Mouse (Mus musculus) stomach, postnatal 0 days (tissue): ENCODE data around the gene Myo1f.

ENCODE experiments used
- CTCF ChIP-seq: IDR thresholded peaks from 2 replicates; pipeline ENCODE4 v1.5.1; 2016; ENCODE audit warnings: antibody characterized with exemption, low read depth, mild to moderate bottlenecking, moderate library complexity
- EP300 ChIP-seq: optimal IDR thresholded peaks from 2 replicates; pipeline ENCODE3; 2016; ENCODE audit warnings: antibody characterized with exemption

GRCm38 (mm10) chr17:33566182-33566581 is 10.7 kb downstream of the Myo1f start:
- TF ChIP-seq CTCF (no peak), EP300 (no peak)
